Mouse (Mus musculus): ENCODE results near the gene Myadml2. TPM values are rescaled to one million over a fixed set of nuclear protein-coding genes. Genes with fewer than 3 reads are reported as not detected.

Myadml2 gene
- polyA plus RNA-seq, 1 experiment: not detected

DNA sequence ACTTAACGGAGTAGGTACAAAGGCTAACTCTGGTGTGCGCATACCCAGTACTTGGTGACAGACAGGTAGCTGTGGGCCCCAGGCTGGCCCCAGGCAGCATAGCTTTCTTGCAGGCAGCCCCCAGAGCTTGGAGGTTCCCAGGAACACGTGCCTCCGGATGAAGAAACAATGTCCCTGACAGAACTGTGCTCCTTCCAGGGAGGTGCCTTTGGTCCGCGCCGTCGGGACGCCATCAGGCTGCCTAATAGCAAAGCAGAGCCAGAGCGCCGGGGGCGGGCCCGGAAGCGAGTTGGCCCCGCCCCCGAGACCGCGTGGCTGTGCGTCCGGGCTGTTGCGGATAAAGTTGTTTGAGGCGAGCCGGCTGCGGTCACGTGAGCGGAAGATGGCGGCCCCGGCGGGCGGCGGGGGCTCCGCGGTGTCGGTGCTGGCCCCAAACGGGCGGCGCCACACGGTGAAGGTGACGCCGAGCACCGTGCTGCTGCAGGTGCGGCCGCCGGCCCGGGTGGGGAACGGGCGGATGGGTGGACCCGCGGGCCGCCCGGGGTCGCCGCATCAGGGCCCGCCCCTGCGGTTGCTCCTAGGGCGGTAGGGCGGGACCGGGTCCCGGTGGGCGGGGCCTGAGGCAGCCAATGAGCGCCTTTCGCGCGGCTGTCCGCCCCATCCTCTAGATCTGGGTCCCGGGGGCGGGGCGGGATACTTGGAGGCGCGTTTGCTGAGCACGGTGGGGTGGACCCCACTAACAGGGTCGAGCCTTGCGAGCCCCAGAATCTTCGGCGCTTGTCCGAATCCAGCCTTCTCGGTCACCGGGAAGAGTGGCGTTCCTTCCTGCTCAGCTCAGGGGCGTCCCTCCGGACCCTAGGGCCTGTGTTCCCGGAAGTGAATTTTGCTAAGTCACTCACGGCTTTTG is 25.0 kb upstream of the Myadml2 start, which contains the start of gene Aspscr1:
Aspscr1 (plus strand) TSS at position 287 of the 907 bp plus-strand sequence.
- no peaks in the 10 kb centered on the region for H3K27me3 ChIP-seq (ENCODE audit: control insufficient read depth, insufficient read depth, insufficient read length)
- TF ChIP-seq MAX (IDR thresholded peaks at IDR 0.05) (peak; percentile 94), CEBPB (IDR thresholded peaks at IDR 0.05; ENCODE audit: low read depth) (no peak), MYOG (IDR thresholded peaks at IDR 0.05; ENCODE audit: control insufficient read depth, extremely low read depth, insufficient read length) (no peak), CTCF (IDR thresholded peaks at IDR 0.05; ENCODE audit: control insufficient read depth, insufficient read depth, insufficient read length) (no peak), USF1 (IDR thresholded peaks at IDR 0.05; ENCODE audit: low read depth) (peak; percentile 93), MYOD1 (IDR thresholded peaks at IDR 0.05; ENCODE audit: control insufficient read depth, insufficient read length, low read depth) (no peak), FOSL1 (IDR thresholded peaks at IDR 0.05; ENCODE audit: insufficient read depth, low read length, poor library complexity, severe bottlenecking) (no peak)
- no peaks in the 10 kb centered on the region for H3K79me3 ChIP-seq (ENCODE audit: low read depth)
- peak within 1 kb of the TSS; percentile 48 for H3K4me3 ChIP-seq (ENCODE audit: insufficient read depth, poor library complexity, severe bottlenecking)
- peaks cover 11% of the 10 kb centered on the region for H3K36me3 ChIP-seq (ENCODE audit: control insufficient read depth, insufficient read depth)
- peaks cover 37% of the 10 kb centered on the region for H3K79me2 ChIP-seq (ENCODE audit: control insufficient read depth, insufficient read depth)
- peak within 1 kb of the TSS; percentile 87 for H3ac ChIP-seq (ENCODE audit: control insufficient read depth, insufficient read length, low read depth)

DNA sequence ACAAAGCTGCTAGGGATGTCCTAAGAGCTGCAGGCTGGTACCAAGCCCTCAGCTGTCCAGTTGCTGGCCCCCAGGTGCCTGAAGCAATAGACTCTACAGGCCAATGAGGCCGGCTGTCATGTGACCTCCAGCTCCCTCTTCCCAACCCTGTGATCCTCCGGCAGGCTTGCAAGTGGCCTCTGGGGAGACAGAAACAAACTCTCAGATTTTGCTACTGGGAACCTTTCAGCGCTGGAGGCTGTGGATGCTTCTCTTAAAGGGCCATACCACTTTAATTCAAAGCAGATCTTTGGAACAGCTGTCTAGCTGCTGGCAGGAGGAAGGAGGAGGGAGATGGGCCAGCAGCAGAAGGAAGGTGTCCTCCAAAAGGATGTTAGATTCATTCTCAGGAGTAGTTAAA is 18.7 kb upstream of the Myadml2 start:
- Histone ChIP-seq H3ac (ENCODE audit: control insufficient read depth, insufficient read length, low read depth) (no peak overlapping the region), H3K27me3 (ENCODE audit: control insufficient read depth, insufficient read depth, insufficient read length) (peaks cover 17% of the 10 kb centered on the region), H3K36me3 (ENCODE audit: control insufficient read depth, insufficient read depth) (no peaks in the 10 kb centered on the region), H3K79me2 (ENCODE audit: control insufficient read depth, insufficient read depth) (no peaks in the 10 kb centered on the region), H3K79me3 (ENCODE audit: low read depth) (no peaks in the 10 kb centered on the region), H3K4me3 (ENCODE audit: insufficient read depth, poor library complexity, severe bottlenecking) (no peak overlapping the region)
- TF ChIP-seq USF1 (IDR thresholded peaks at IDR 0.05; ENCODE audit: low read depth) (peak; percentile 41), FOSL1 (IDR thresholded peaks at IDR 0.05; ENCODE audit: insufficient read depth, low read length, poor library complexity, severe bottlenecking) (no peak)

DNA sequence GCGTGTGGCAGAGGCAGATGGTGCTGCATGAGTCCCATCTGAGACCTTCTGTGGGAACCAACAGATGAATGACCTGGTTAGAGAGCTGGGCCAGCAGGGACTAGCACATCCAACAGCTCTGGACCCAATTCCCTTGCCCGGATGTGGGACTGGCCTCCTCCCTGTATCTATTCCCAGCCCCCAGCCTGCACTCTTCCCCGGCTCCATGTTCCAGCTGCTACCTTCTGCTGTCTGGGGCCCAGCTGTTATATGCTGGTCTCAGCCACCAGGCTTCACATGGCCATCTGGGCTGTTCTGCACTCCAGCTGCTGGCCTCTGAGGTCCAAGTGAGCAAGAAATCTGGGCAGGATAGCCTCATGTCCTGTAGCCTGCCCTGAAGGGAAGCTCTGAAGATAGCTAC is 17.4 kb upstream of the Myadml2 start:
- peaks cover 30% of the 10 kb centered on the region for H3K27me3 ChIP-seq (ENCODE audit: control insufficient read depth, insufficient read depth, insufficient read length)
- H3K4me3 ChIP-seq (ENCODE audit: insufficient read depth, poor library complexity, severe bottlenecking): no peak overlapping the region
- H3K79me3 ChIP-seq (ENCODE audit: low read depth): no peaks in the 10 kb centered on the region
- TF ChIP-seq CTCF (IDR thresholded peaks at IDR 0.05; ENCODE audit: control insufficient read depth, insufficient read depth, insufficient read length): no peak
- TF ChIP-seq MYOG (IDR thresholded peaks at IDR 0.05; ENCODE audit: control insufficient read depth, extremely low read depth, insufficient read length): no peak
- TF ChIP-seq USF1 (IDR thresholded peaks at IDR 0.05; ENCODE audit: low read depth): no peak
- TF ChIP-seq CEBPB (IDR thresholded peaks at IDR 0.05; ENCODE audit: low read depth): no peak
- TF ChIP-seq FOSL1 (IDR thresholded peaks at IDR 0.05; ENCODE audit: insufficient read depth, low read length, poor library complexity, severe bottlenecking): no peak
- no peak for TF ChIP-seq MYOD1 (IDR thresholded peaks at IDR 0.05; ENCODE audit: control insufficient read depth, insufficient read length, low read depth)
- TF ChIP-seq MAX (IDR thresholded peaks at IDR 0.05): no peak
- no peaks in the 10 kb centered on the region for H3K79me2 ChIP-seq (ENCODE audit: control insufficient read depth, insufficient read depth)
- no peaks in the 10 kb centered on the region for H3K36me3 ChIP-seq (ENCODE audit: control insufficient read depth, insufficient read depth)
- no peak overlapping the region for H3ac ChIP-seq (ENCODE audit: control insufficient read depth, insufficient read length, low read depth)

DNA sequence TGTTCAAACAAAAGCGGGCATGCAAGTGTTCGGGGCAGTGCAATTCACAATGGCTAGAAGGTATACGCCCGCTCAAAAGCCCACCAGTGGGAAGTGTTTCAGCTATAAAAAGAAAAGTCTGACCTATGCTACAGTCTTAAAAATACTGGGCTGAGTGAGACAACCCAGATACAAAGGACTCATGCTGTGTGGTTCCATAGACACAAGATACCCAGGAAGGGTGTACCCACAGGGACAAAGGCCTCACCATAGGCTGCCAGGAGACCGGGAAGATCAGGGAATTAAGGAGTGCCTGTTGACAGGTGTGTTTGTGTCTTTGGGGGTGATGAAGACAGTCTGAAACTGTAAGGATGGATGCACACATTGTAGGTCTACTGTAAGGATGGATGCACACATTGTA is 15.8 kb upstream of the Myadml2 start:
- Histone ChIP-seq H3K79me2 (ENCODE audit: control insufficient read depth, insufficient read depth) (no peaks in the 10 kb centered on the region), H3ac (ENCODE audit: control insufficient read depth, insufficient read length, low read depth) (no peak overlapping the region), H3K4me3 (ENCODE audit: insufficient read depth, poor library complexity, severe bottlenecking) (no peak overlapping the region), H3K27me3 (ENCODE audit: control insufficient read depth, insufficient read depth, insufficient read length) (peaks cover 39% of the 10 kb centered on the region), H3K79me3 (ENCODE audit: low read depth) (no peaks in the 10 kb centered on the region), H3K36me3 (ENCODE audit: control insufficient read depth, insufficient read depth) (no peaks in the 10 kb centered on the region)
- no peak for TF ChIP-seq CTCF (IDR thresholded peaks at IDR 0.05; ENCODE audit: control insufficient read depth, insufficient read depth, insufficient read length)
- TF ChIP-seq FOSL1 (IDR thresholded peaks at IDR 0.05; ENCODE audit: insufficient read depth, low read length, poor library complexity, severe bottlenecking): no peak
- no peak for TF ChIP-seq MAX (IDR thresholded peaks at IDR 0.05)
- TF ChIP-seq MYOD1 (IDR thresholded peaks at IDR 0.05; ENCODE audit: control insufficient read depth, insufficient read length, low read depth): no peak
- no peak for TF ChIP-seq MYOG (IDR thresholded peaks at IDR 0.05; ENCODE audit: control insufficient read depth, extremely low read depth, insufficient read length)
- no peak for TF ChIP-seq USF1 (IDR thresholded peaks at IDR 0.05; ENCODE audit: low read depth)
- no peak for TF ChIP-seq CEBPB (IDR thresholded peaks at IDR 0.05; ENCODE audit: low read depth)

DNA sequence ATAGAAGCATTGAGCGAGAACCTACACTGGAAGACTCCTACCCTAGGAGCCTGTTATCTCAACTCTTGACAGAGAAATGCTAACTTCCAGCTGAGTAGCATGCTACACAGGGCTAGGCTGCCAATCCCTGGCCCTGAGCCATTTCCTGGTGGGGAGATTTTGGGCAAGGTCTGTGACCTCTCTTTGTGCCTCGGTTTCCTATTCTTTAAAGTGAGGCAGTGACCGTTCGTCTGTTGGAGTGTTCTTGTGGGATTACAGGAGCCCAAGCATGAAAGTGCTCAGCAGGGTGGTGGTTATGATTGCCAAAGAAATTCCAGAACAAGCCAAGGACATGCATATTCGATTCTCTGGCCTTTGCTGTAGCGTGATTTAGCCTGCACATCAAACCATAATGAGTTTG is 14.8 kb upstream of the Myadml2 start:
- Histone ChIP-seq H3K27me3 (ENCODE audit: control insufficient read depth, insufficient read depth, insufficient read length) (peaks cover 40% of the 10 kb centered on the region), H3ac (ENCODE audit: control insufficient read depth, insufficient read length, low read depth) (no peak overlapping the region), H3K79me2 (ENCODE audit: control insufficient read depth, insufficient read depth) (no peaks in the 10 kb centered on the region), H3K36me3 (ENCODE audit: control insufficient read depth, insufficient read depth) (no peaks in the 10 kb centered on the region), H3K79me3 (ENCODE audit: low read depth) (no peaks in the 10 kb centered on the region), H3K4me3 (ENCODE audit: insufficient read depth, poor library complexity, severe bottlenecking) (no peak overlapping the region)
- TF ChIP-seq CTCF (IDR thresholded peaks at IDR 0.05; ENCODE audit: control insufficient read depth, insufficient read depth, insufficient read length): no peak
- TF ChIP-seq MYOG (IDR thresholded peaks at IDR 0.05; ENCODE audit: control insufficient read depth, extremely low read depth, insufficient read length): no peak
- TF ChIP-seq FOSL1 (IDR thresholded peaks at IDR 0.05; ENCODE audit: insufficient read depth, low read length, poor library complexity, severe bottlenecking): no peak
- no peak for TF ChIP-seq CEBPB (IDR thresholded peaks at IDR 0.05; ENCODE audit: low read depth)
- TF ChIP-seq MYOD1 (IDR thresholded peaks at IDR 0.05; ENCODE audit: control insufficient read depth, insufficient read length, low read depth): no peak
- no peak for TF ChIP-seq USF1 (IDR thresholded peaks at IDR 0.05; ENCODE audit: low read depth)
- no peak for TF ChIP-seq MAX (IDR thresholded peaks at IDR 0.05)
